Mouse (Mus musculus) hindbrain, embryonic 13.5 days (tissue): ENCODE data around the gene Dctn3. TPM values are rescaled to one million over a fixed set of nuclear protein-coding genes. Genes with fewer than 3 reads are reported as not detected.
A peak's percentile ranks its signal among the peaks of the same experiment; 100 is the strongest.

Experiments
- ATAC-seq: fragments of 200-750 bp; cut with Nextera tagmentation; 2 replicates; pipeline ENCODE4 v1.8.0; 2017; ENCODE audit warnings: moderate TSS enrichment; ENCODE audit not compliant: low FRiP score
- H3K27ac ChIP-seq: fragments of 300-500 bp; sonication (generic); 2 replicates; pipeline ENCODE4 v1.5.1; 2015; ENCODE audit warnings: inconsistent platforms, mild to moderate bottlenecking, moderate library complexity
- H3K27me3 ChIP-seq: fragments of 300-500 bp; sonication (generic); 2 replicates; pipeline ENCODE4 v1.6.1; 2015; ENCODE audit warnings: mild to moderate bottlenecking, inconsistent platforms
- H3K36me3 ChIP-seq: fragments of 300-500 bp; sonication (generic); 2 replicates; pipeline ENCODE4 v1.6.1; 2015; ENCODE audit warnings: mild to moderate bottlenecking, inconsistent platforms
- H3K4me1 ChIP-seq: fragments of 300-500 bp; sonication (generic); replicated peaks from 2 replicates; pipeline ENCODE4 v1.6.1; 2015; ENCODE audit warnings: inconsistent platforms
- H3K4me2 ChIP-seq: fragments of 300-500 bp; sonication (generic); 2 replicates; pipeline ENCODE4 v1.6.1; 2015; ENCODE audit warnings: inconsistent platforms, mild to moderate bottlenecking, moderate library complexity
- H3K4me3 ChIP-seq: fragments of 300-500 bp; sonication (generic); 2 replicates; pipeline ENCODE4 v1.5.1; 2015; ENCODE audit warnings: mild to moderate bottlenecking, inconsistent platforms
- H3K9ac ChIP-seq: fragments of 300-500 bp; sonication (generic); 2 replicates; pipeline ENCODE4 v1.6.1; 2015; ENCODE audit warnings: mild to moderate bottlenecking, inconsistent platforms
- H3K9me3 ChIP-seq: fragments of 300-500 bp; sonication (generic); 2 replicates; pipeline ENCODE4 v1.6.1; 2016; ENCODE audit warnings: inconsistent platforms
- WGBS: fragments of 180-500 bp; shearing (Covaris S2); methylation state at CpG from one replicate; pipeline ENCODE4 v1.1.7; 2015; 5-methylcytosine and 5-hydroxymethylcytosine counted together
- polyA plus RNA-seq: library from polyadenylated mRNA; unstranded; fragments of >200 nt; fragmentation: Nextera tagmentation; extraction: Ambion mirVana; gene quantifications from 2 replicates; pipeline ENCODE4 v1.2.1, GENCODE M21; 2015

The Dctn3 gene
- polyA plus RNA-seq, 1 experiment from 2014 or later, result 303 TPM

- H3K9me3 ChIP-seq, result no peaks in the 10 kb centered on the region
- no peaks in the 10 kb centered on the region for H3K27me3 ChIP-seq
- H3K27ac ChIP-seq, result peak overlapping the region; percentile 82
- 43% methylated on average over 12 of the region's 13 CpGs for WGBS
- peaks cover 95% of the 10 kb centered on the region for H3K4me1 ChIP-seq
- H3K4me2 ChIP-seq, result 0 out of 2 replicates have a peak overlapping the region, but pooled peaks have one; percentile 2
- no peak overlapping the region for H3K4me3 ChIP-seq
- no peaks in the 10 kb centered on the region for H3K36me3 ChIP-seq
- peak; percentile 68 for ATAC-seq
- peak overlapping the region; percentile 55 for H3K9ac ChIP-seq
Observed at GRCm38 (mm10) chr4:41677006-41677629, 45.9 kb downstream of the Dctn3 start.

GRCm38 (mm10) chr4:41676248-41677005, 46.5 kb downstream of the Dctn3 start:
- WGBS, result 65% methylated on average over 17 of the region's 17 CpGs
- Histone ChIP-seq H3K9ac (peak overlapping the region; percentile 55), H3K4me3 (no peak overlapping the region), H3K4me1 (peaks cover 97% of the 10 kb centered on the region), H3K27ac (peak overlapping the region; percentile 82), H3K27me3 (no peaks in the 10 kb centered on the region), H3K36me3 (no peaks in the 10 kb centered on the region), H3K4me2 (peak overlapping the region; percentile 2; the same call in 1 of the 2 replicates), H3K9me3 (no peaks in the 10 kb centered on the region)
- ATAC-seq, result no peak

GRCm38 (mm10) chr4:41673186-41673585, 49.8 kb downstream of the Dctn3 start:
- H3K4me3 ChIP-seq, result no peak overlapping the region
- H3K27me3 ChIP-seq, result no peaks in the 10 kb centered on the region
- H3K27ac ChIP-seq, result peak overlapping the region; percentile 45
- no peak for ATAC-seq
- 38% methylated on average over 19 of the region's 19 CpGs for WGBS
- peaks cover 77% of the 10 kb centered on the region for H3K4me1 ChIP-seq
- peak overlapping the region; percentile 56 for H3K9ac ChIP-seq
- no peaks in the 10 kb centered on the region for H3K9me3 ChIP-seq
- peaks cover 15% of the 10 kb centered on the region for H3K36me3 ChIP-seq
- no peak overlapping the region for H3K4me2 ChIP-seq

- WGBS, result 35% methylated on average over 8 of the region's 8 CpGs
- Histone ChIP-seq H3K4me2 (0 out of 2 replicates have a peak overlapping the region, but pooled peaks have one; percentile 10), H3K4me3 (no peak overlapping the region), H3K9ac (peak overlapping the region; percentile 56), H3K27me3 (no peaks in the 10 kb centered on the region), H3K9me3 (no peaks in the 10 kb centered on the region), H3K4me1 (peaks cover 70% of the 10 kb centered on the region), H3K36me3 (peaks cover 15% of the 10 kb centered on the region), H3K27ac (peak overlapping the region; percentile 45)
- ATAC-seq, result peak; percentile 12; the same call in 1 of the 2 replicates
Observed at GRCm38 (mm10) chr4:41672522-41672963, 50.4 kb downstream of the Dctn3 start.

- ATAC-seq, result peak; percentile 22; the same call in 1 of the 2 replicates
- H3K4me1 ChIP-seq, result peaks cover 65% of the 10 kb centered on the region
- H3K4me3 ChIP-seq, result no peak overlapping the region
- no peaks in the 10 kb centered on the region for H3K9me3 ChIP-seq
- H3K4me2 ChIP-seq, result 0 out of 2 replicates have a peak overlapping the region, but pooled peaks have one; percentile 10
- peak overlapping the region; percentile 56 for H3K9ac ChIP-seq
- H3K27me3 ChIP-seq, result no peaks in the 10 kb centered on the region
- peak overlapping the region; percentile 45 for H3K27ac ChIP-seq
- H3K36me3 ChIP-seq, result peaks cover 15% of the 10 kb centered on the region
- WGBS, result 7% methylated on average over 7 of the region's 8 CpGs
Observed at GRCm38 (mm10) chr4:41671963-41672480, 50.9 kb downstream of the Dctn3 start.

GRCm38 (mm10) chr4:41671500-41671899, 51.5 kb downstream of the Dctn3 start:
- 0 out of 2 replicates have a peak, but pooled peaks have one; percentile 2 for ATAC-seq
- Histone ChIP-seq H3K27ac (peak overlapping the region; percentile 45), H3K9ac (peak overlapping the region; percentile 56), H3K4me1 (peaks cover 62% of the 10 kb centered on the region), H3K4me3 (no peak overlapping the region), H3K9me3 (no peaks in the 10 kb centered on the region), H3K27me3 (no peaks in the 10 kb centered on the region), H3K36me3 (peaks cover 15% of the 10 kb centered on the region), H3K4me2 (no peak overlapping the region)
- WGBS, result 44% methylated on average over 5 of the region's 5 CpGs

DNA sequence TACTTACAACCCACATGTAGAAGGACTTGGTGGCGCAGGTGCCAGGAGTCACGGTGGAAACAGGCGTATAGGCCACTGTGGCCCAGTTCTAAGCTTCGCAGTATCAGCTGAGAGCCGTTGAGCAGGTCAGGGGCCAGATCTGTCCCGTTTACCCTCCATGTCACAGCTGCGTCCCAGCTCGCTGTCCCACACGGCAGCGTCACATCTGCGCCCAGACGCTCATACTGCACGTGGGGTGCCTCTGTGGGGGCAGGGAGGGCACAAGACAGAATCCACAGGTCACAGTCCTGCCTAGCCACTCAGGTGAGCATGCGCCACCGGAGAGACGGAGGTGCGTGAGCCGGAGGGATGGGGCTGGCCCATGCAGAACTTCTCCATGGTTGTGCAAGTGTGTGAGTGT, 52.1 kb downstream of the Dctn3 start:
- Histone ChIP-seq H3K9me3 (no peaks in the 10 kb centered on the region), H3K36me3 (peaks cover 15% of the 10 kb centered on the region), H3K27ac (no peak overlapping the region), H3K4me2 (no peak overlapping the region), H3K9ac (no peak overlapping the region), H3K4me1 (peaks cover 55% of the 10 kb centered on the region), H3K4me3 (no peak overlapping the region), H3K27me3 (no peaks in the 10 kb centered on the region)
- WGBS, result 80% methylated on average over 18 of the region's 18 CpGs
- ATAC-seq, result no peak

DNA sequence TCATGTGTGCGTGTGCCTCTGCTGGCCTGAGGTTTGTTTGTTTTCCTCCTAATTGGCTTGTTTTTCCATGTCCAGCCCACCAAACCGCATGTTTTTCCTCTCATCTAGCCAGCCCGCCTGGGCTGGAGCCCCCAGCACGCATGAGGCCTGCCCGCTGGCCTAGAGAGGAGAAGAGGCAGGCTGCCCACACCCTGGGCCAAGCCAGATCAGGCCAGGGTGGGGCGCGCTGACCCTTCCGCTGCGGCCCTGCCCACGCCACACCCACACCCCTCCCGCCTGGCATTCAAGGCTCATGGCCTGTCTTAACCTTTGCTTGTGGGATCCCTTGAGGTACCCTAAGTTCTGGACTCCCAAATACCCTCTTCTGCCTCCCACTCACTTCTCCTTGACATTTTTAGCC, 56.3 kb downstream of the Dctn3 start:
- no peak overlapping the region for H3K4me2 ChIP-seq
- peaks cover 57% of the 10 kb centered on the region for H3K4me1 ChIP-seq
- no peaks in the 10 kb centered on the region for H3K9me3 ChIP-seq
- WGBS, result 78% methylated on average over 11 of the region's 11 CpGs
- no peaks in the 10 kb centered on the region for H3K27me3 ChIP-seq
- H3K36me3 ChIP-seq, result peaks cover 22% of the 10 kb centered on the region
- no peak overlapping the region for H3K27ac ChIP-seq
- ATAC-seq, result no peak
- no peak overlapping the region for H3K4me3 ChIP-seq
- H3K9ac ChIP-seq, result peak overlapping the region; percentile 35; the same call in 1 of the 2 replicates

GRCm38 (mm10) chr4:41665009-41665675, 57.8 kb downstream of the Dctn3 start:
- no peak for ATAC-seq
- Histone ChIP-seq H3K9me3 (no peaks in the 10 kb centered on the region), H3K4me3 (no peak overlapping the region), H3K9ac (peak overlapping the region; percentile 58), H3K27ac (peak overlapping the region; percentile 64; the same call in 1 of the 2 replicates), H3K4me1 (peaks cover 59% of the 10 kb centered on the region), H3K4me2 (no peak overlapping the region), H3K36me3 (peaks cover 14% of the 10 kb centered on the region), H3K27me3 (no peaks in the 10 kb centered on the region)
- WGBS, result 21% methylated on average over 3 of the region's 8 CpGs
